Mouse (Mus musculus) neural tube, embryonic 14.5 days (tissue): ENCODE measurements around the gene Sarnp. TPM values are rescaled to one million over a fixed set of nuclear protein-coding genes. Genes with fewer than 3 reads are reported as not detected.

Experiments
- ATAC-seq: fragments of 200-750 bp; cut with Nextera tagmentation; 2 replicates; pipeline ENCODE4 v1.8.0; 2017; ENCODE audit warnings: low read depth, mild to moderate bottlenecking, moderate TSS enrichment, moderate library complexity
- H3K27ac ChIP-seq: fragments of 300-500 bp; sonication (generic); 2 replicates; pipeline ENCODE4 v1.5.1; 2014; ENCODE audit warnings: low read depth, mild to moderate bottlenecking, control low read depth, low read length, moderate library complexity, mixed read lengths
- H3K27me3 ChIP-seq: fragments of 300-500 bp; sonication (generic); 2 replicates; pipeline ENCODE4 v1.6.1; 2014; ENCODE audit warnings: low read length; ENCODE audit not compliant: control insufficient read depth, insufficient read depth
- H3K36me3 ChIP-seq: fragments of 300-500 bp; sonication (generic); 2 replicates; pipeline ENCODE4 v1.6.1; 2014; ENCODE audit warnings: low read length, mixed read lengths; ENCODE audit not compliant: control insufficient read depth, insufficient read depth
- H3K4me1 ChIP-seq: fragments of 300-500 bp; sonication (generic); 2 replicates; pipeline ENCODE4 v1.6.1; 2014; ENCODE audit warnings: low read length; ENCODE audit not compliant: control insufficient read depth, insufficient read depth
- H3K4me2 ChIP-seq: fragments of 300-500 bp; sonication (generic); 2 replicates; pipeline ENCODE4 v1.6.1; 2014; ENCODE audit warnings: mild to moderate bottlenecking, low read depth, low read length, control low read depth
- H3K4me3 ChIP-seq: fragments of 300-500 bp; sonication (generic); 2 replicates; pipeline ENCODE4 v1.5.1; 2014; ENCODE audit warnings: low read depth, low read length, control low read depth, mixed read lengths
- H3K9ac ChIP-seq: fragments of 300-500 bp; sonication (generic); replicated peaks from 2 replicates; pipeline ENCODE4 v1.6.1; 2014; ENCODE audit warnings: low read depth, mild to moderate bottlenecking, control low read depth, low read length, mixed read lengths
- H3K9me3 ChIP-seq: fragments of 300-500 bp; sonication (generic); 2 replicates; pipeline ENCODE4 v1.6.1; 2016; ENCODE audit warnings: low read length; ENCODE audit not compliant: control insufficient read depth
- WGBS: fragments of 180-500 bp; shearing (Covaris S2); extraction: QIAGEN DNeasy Blood & Tissue Kit; methylation state at CpG from one replicate; pipeline ENCODE4 v1.1.7; 2014; 5-methylcytosine and 5-hydroxymethylcytosine counted together
- polyA plus RNA-seq: library from polyadenylated mRNA; unstranded; fragments of >200 nt; fragmentation: Nextera tagmentation; extraction: Ambion mirVana; gene quantifications from 2 replicates; pipeline ENCODE4 v1.2.1, GENCODE M21; 2014

The Sarnp gene
- polyA plus RNA-seq, 1 experiment from 2014 or later = 146 TPM

DNA sequence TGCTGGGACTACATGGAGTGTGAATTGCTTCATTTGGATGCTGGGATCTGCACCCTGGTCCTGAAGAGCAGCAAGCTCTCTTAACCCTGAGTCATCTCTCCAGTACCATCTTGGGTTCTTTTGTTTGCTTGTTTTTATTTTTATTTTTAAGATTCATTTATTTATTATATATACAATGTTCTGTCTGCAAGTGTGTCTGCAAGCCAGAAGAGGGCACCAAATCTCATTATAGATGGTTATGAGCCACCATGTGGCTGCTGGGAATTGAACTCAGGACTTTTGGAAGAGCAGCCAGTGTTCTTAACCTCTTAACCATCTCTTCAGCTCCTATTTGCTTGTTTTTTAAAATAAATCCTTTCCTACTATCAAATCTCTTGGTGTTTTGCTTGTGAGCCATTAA is 20.3 kb downstream of the Sarnp start:
- no peaks in the 10 kb centered on the region for H3K27me3 ChIP-seq
- peaks cover 25% of the 10 kb centered on the region; the same call in 1 of the 2 replicates for H3K36me3 ChIP-seq
- ATAC-seq = no peak
- no peak overlapping the region for H3K9ac ChIP-seq
- H3K9me3 ChIP-seq = no peaks in the 10 kb centered on the region
- no peak overlapping the region for H3K4me2 ChIP-seq
- H3K27ac ChIP-seq = no peak overlapping the region
- H3K4me1 ChIP-seq = no peaks in the 10 kb centered on the region
- H3K4me3 ChIP-seq = no peak overlapping the region

DNA sequence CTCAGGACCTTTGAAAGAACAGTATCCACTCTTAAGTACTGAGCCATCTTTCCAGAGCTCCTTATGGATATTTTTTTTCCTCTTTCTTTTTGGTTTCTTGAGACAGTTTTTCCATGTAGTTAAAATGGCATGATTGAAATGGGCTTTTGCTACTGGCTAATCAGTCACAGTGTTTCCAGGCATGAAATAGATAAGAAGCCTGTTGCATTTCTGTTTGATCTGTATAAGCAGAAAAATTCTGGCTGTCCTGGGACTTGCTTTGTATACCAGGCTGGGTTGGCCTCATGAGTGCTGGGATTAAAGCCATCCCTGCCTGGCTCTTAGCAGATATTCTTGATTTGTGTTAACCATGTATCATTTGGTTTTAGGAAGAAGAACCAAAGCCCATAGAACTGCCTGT is 22.3 kb downstream of the Sarnp start:
- H3K27me3 ChIP-seq = no peaks in the 10 kb centered on the region
- H3K4me2 ChIP-seq = no peak overlapping the region
- H3K9me3 ChIP-seq = no peaks in the 10 kb centered on the region
- no peak overlapping the region for H3K27ac ChIP-seq
- no peaks in the 10 kb centered on the region for H3K4me1 ChIP-seq
- H3K9ac ChIP-seq = no peak overlapping the region
- peaks cover 21% of the 10 kb centered on the region for H3K36me3 ChIP-seq
- no peak for ATAC-seq
- no peak overlapping the region for H3K4me3 ChIP-seq

DNA sequence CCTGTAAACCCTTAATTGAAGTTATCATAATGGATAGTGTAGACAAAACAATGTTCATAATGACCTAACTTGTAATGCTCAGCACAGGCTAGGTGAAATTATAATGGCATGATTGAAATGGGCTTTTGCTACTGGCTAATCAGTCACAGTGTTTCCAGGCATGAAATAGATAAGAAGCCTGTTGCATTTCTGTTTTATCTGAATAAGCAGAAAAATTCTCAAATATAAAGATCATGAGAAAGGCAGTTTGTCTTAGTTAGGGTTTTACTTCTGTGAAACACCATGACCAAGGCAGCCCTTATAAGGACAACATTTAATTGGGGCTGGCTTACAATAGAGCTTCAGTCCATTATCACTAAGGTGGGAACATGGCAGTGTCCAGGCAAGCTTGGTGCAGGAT is 23.5 kb downstream of the Sarnp start:
- Histone ChIP-seq H3K4me3 (no peak overlapping the region), H3K27me3 (no peaks in the 10 kb centered on the region), H3K4me2 (no peak overlapping the region), H3K27ac (no peak overlapping the region), H3K9ac (no peak overlapping the region), H3K9me3 (no peaks in the 10 kb centered on the region), H3K4me1 (no peaks in the 10 kb centered on the region), H3K36me3 (peaks cover 19% of the 10 kb centered on the region; the same call in 1 of the 2 replicates)
- ATAC-seq = no peak

DNA sequence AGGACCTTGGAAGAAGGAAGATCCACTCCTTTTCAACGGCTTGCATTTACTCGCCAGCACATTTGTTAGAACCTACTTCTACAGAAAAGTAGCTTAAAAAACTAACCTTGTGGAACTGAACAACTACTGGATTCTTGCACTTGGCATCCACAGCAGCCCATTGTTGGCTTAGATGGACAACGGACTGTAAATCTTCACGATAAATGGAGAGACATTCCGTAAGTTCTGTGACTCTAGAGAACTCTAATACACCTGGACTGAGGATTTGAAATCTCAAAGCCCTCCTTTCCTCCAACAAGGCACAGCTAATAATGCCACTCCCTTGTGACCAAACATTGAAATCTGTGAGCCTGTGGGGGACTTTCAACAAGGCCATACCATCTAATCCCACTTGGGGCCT is 26.1 kb downstream of the Sarnp start:
- H3K36me3 ChIP-seq = peaks cover 22% of the 10 kb centered on the region
- no peaks in the 10 kb centered on the region for H3K27me3 ChIP-seq
- H3K27ac ChIP-seq = no peak overlapping the region
- no peak overlapping the region for H3K4me2 ChIP-seq
- H3K4me3 ChIP-seq = no peak overlapping the region
- 92% methylated on average over 5 of the region's 5 CpGs for WGBS
- ATAC-seq = no peak
- H3K4me1 ChIP-seq = no peaks in the 10 kb centered on the region
- no peak overlapping the region for H3K9ac ChIP-seq
- no peaks in the 10 kb centered on the region for H3K9me3 ChIP-seq

DNA sequence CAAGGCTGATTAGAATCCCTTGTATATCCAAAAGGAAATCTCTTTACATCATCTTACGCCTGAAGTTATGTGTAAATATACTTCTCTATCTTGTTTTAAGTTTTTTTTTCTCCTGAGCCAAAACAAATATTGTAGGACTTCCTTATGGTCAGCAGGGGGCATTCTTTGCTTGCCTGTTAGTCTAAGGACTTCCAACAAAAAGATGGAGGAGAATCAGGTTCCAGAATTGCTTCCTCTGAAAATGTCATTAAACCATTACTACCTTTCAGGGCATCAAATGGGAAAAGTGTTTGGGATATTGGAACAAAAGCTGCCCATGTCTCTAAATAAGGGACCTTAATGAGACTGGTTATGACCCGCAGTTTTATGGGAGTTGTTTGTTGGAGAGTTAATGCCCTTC is 28.4 kb downstream of the Sarnp start:
- ATAC-seq = no peak
- Histone ChIP-seq H3K4me3 (no peak overlapping the region), H3K9ac (no peak overlapping the region), H3K9me3 (no peaks in the 10 kb centered on the region), H3K27me3 (no peaks in the 10 kb centered on the region), H3K4me2 (no peak overlapping the region), H3K27ac (no peak overlapping the region), H3K36me3 (peaks cover 34% of the 10 kb centered on the region), H3K4me1 (no peaks in the 10 kb centered on the region)
- 14% methylated on average over 2 of the region's 2 CpGs for WGBS

DNA sequence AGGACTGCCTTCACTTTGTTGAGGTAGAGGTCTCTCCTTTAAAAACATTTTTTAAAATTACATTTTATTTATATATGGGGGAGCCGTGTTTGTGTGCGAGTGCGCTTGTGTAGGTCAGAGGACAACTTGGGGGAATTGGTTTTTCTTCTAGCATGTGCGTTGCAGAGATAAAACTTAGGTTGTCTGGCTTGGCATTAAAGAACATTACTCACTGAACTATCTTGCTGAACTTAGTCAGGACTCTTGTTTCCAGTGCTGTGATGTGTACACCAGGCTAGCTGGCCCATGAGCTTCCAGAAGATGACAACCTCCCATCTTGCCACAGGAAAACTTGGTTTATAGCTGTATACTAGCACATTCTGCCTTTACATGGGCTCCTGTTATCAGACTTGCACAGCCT is 29.5 kb downstream of the Sarnp start:
- peaks cover 36% of the 10 kb centered on the region for H3K36me3 ChIP-seq
- no peak overlapping the region for H3K4me3 ChIP-seq
- no peaks in the 10 kb centered on the region for H3K4me1 ChIP-seq
- H3K4me2 ChIP-seq = no peak overlapping the region
- ATAC-seq = no peak
- H3K27ac ChIP-seq = no peak overlapping the region
- H3K9me3 ChIP-seq = no peaks in the 10 kb centered on the region
- no peak overlapping the region for H3K9ac ChIP-seq
- WGBS = 94% methylated on average over 4 of the region's 4 CpGs
- H3K27me3 ChIP-seq = no peaks in the 10 kb centered on the region

DNA sequence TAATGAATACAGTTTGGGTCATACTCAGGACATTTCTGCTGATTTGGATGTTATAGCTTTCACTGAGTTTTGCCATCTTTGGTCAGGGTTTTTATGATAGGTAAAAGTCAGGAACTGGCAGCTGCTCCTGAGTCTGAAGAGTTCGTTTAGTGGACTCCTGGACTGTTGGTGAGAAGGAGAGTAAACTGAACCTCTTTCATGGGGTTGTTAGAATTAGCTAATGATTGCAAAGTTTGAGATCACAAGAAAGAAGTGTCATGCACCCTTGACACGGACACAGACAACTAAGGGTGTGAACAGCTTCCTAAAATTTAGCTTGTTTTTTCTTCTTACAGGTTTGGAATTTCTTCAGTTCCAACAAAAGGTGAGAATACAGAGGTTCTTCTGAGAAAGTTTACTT is 31.3 kb downstream of the Sarnp start:
- Histone ChIP-seq H3K36me3 (peaks cover 33% of the 10 kb centered on the region), H3K4me1 (no peaks in the 10 kb centered on the region), H3K27me3 (no peaks in the 10 kb centered on the region), H3K27ac (no peak overlapping the region), H3K9me3 (no peaks in the 10 kb centered on the region), H3K4me2 (no peak overlapping the region), H3K9ac (no peak overlapping the region), H3K4me3 (no peak overlapping the region)
- WGBS = 62% methylated on average over 2 of the region's 2 CpGs
- no peak for ATAC-seq

DNA sequence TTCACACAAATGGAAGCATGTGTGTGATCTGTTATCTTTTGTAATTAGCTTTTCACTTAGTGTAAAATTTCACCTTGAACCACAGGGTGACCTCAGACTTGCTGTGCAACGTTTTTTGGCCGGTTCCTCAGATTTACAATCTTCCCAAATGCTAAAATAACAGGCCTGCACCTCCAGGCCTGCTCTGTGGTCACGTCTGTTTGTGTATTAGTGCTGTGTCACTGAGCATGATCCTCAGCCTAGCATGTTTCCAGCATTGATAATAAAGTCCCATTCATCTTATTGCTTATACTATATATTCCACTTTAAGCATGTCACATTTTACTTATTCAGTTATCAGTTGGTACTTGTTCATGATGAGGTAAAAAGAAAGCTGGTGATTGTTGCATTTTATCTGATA is 33.2 kb downstream of the Sarnp start:
- ATAC-seq = no peak
- 66% methylated on average over 3 of the region's 3 CpGs for WGBS
- no peak overlapping the region for H3K27ac ChIP-seq
- no peak overlapping the region for H3K9ac ChIP-seq
- peaks cover 33% of the 10 kb centered on the region for H3K36me3 ChIP-seq
- H3K9me3 ChIP-seq = no peaks in the 10 kb centered on the region
- no peak overlapping the region for H3K4me2 ChIP-seq
- no peaks in the 10 kb centered on the region for H3K4me1 ChIP-seq
- H3K27me3 ChIP-seq = no peaks in the 10 kb centered on the region
- no peak overlapping the region for H3K4me3 ChIP-seq

DNA sequence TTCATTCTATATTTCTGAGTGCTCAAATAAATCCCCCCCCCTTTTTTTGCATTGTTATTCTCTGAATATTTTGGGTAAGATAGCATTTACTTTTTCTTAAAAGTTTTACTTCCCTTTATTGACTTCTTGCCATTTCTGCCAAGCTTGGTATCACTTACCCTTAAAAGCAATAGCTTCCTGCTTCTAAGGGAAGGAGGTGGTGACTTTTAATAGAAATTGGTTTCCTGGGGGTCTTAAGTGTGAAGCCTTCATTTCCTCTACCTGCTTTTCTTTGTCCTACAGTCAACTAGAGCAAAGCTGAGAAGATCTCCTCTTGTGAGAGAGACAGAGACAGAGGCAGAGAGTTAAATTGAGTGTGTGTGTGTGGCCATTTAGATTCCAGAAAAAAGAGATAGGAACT is 44.0 kb downstream of the Sarnp start:
- ATAC-seq = no peak
- no peaks in the 10 kb centered on the region for H3K27me3 ChIP-seq

DNA sequence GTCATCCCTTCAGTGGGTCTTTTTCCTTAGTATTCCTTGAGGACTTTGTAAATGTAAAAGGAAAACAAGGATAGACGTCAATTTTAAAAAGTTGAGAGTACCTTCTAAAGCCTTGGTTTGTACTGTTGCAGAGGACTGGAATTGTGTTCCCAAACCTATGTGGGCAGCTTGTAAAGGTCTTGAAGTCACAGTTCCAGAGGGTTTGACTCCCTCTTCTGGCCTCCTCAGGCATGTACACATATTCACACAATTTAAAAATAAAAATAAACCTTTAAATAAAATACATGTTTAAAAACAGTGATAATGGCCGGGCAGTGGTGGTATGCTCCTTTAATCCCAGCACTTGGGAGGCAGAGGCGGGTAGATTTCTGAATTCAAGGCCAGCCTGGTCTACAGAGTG is 48.9 kb downstream of the Sarnp start:
- no peak overlapping the region for H3K4me3 ChIP-seq
- H3K27ac ChIP-seq = no peak overlapping the region
- H3K9me3 ChIP-seq = no peaks in the 10 kb centered on the region
- 91% methylated on average over 3 of the region's 3 CpGs for WGBS
- peaks cover 11% of the 10 kb centered on the region for H3K36me3 ChIP-seq
- ATAC-seq = no peak
- no peak overlapping the region for H3K4me2 ChIP-seq
- H3K9ac ChIP-seq = no peak overlapping the region
- H3K27me3 ChIP-seq = no peaks in the 10 kb centered on the region
- no peaks in the 10 kb centered on the region for H3K4me1 ChIP-seq

More for the DNA sequence above, 44.0 kb downstream of the Sarnp start:
- no peak overlapping the region for H3K4me3 ChIP-seq
- no peaks in the 10 kb centered on the region for H3K9me3 ChIP-seq
- H3K4me2 ChIP-seq = no peak overlapping the region
- H3K36me3 ChIP-seq = peaks cover 11% of the 10 kb centered on the region
- no peaks in the 10 kb centered on the region for H3K4me1 ChIP-seq
- no peak overlapping the region for H3K9ac ChIP-seq
- no peak overlapping the region for H3K27ac ChIP-seq
